Mouse (Mus musculus): ENCODE results near the gene C1s2.
"Not testable (repeated sequence)": the region's sequence is repeated elsewhere in the genome, so short reads cannot be mapped to it uniquely, and the experiment has no call there.

C1s2 gene

GRCm38 (mm10) chr6:124635985-124636384, at the start of gene C1s2:
TSS of gene C1s2 (minus strand) at chr6:124636085.
- DNase-seq (ENCODE audit: low read depth, low spot score), result not testable (repeated sequence)

GRCm38 (mm10) chr6:124683591-124684417, 47.9 kb upstream of the C1s2 start:
- peak; percentile 34 for DNase-seq (ENCODE audit: low read depth, low spot score)

- not testable (repeated sequence) for DNase-seq (ENCODE audit: low read depth, low spot score)
Observed at GRCm38 (mm10) chr6:124682291-124682690, 46.4 kb upstream of the C1s2 start.

GRCm38 (mm10) chr6:124679486-124679885, 43.6 kb upstream of the C1s2 start:
- no peak for DNase-seq (ENCODE audit: low read depth, low spot score)

DNA sequence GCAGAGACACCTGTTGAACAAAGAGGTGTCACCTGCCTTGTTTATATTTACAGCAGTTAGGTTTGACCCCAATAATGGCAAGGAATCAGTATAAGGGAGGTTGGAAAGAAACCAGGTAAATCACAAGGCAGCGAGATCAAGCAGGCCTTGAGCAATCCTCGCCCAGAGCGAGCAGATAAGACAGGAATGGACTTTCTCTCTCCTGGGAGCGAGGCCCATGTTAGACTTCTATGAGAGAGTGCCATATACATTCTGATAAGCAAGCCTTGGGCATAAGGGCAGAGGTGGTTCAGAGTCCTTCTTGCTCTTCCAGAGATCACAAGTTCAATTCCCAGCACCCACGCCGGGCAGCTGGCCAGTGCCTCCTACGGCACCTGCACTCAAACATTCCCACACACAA, 42.9 kb upstream of the C1s2 start:
- DNase-seq (ENCODE audit: low read depth, low spot score), result no peak

DNA sequence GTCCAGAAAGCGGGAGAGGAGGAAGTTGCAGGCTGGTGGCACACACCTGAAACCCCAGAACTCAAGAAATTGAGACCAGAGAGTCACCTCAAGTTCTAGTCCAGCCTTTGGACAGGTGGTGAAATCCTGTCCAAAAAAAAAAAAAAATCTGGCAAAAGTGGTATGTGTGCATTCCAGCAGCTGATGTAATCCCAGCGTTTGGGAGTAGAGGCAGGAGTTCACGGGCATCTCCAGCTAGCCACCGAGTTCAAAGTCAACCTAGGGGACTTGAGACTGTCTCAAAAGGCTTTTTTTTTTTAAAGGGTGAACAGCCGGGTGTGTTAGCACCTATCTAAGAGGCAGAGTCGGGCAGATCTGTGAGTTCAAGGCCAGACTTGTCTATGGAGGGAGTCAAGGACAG, 40.3 kb upstream of the C1s2 start:
- DNase-seq (ENCODE audit: low read depth, low spot score), result no peak

DNA sequence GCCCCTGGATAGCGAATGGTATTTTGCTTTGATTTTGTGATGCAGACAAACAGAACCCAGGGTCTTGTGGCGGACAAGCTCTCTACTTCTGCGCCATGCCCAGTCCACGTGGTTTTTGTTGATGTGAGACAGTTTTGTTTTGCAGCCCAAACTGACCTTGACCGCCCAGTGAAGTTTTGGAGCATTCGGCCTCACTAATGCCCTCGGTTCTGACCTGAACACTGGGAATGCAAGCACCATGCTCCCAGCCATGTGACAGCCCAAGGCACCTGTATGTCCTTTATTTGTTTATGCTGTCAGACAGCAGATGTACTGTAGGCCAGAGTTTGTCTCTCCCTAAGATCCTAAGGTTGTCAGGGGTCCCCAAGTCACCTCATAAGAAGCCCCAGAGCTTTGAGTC, 38.7 kb upstream of the C1s2 start:
- DNase-seq (ENCODE audit: low read depth, low spot score), result no peak

DNA sequence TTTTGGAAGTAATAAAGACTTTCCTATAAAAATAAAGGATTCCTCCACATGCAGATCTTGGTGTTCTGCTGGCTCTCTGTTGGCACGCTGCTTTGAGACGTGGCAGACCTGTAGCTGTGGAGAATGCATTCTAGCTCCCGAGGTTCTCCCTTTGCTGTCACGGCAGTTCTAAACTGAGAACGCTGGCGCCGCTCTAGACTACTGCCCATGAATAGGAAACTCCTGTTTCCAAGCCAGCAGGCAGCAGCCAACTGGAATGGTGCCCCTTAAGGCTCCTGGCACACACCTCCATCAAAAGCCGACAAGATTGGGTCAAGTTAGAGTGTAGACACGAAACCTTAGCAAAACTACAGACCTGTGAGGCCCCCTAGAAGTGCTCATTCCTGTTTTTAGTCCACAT, 37.7 kb upstream of the C1s2 start:
- no peak for DNase-seq (ENCODE audit: low read depth, low spot score)

DNA sequence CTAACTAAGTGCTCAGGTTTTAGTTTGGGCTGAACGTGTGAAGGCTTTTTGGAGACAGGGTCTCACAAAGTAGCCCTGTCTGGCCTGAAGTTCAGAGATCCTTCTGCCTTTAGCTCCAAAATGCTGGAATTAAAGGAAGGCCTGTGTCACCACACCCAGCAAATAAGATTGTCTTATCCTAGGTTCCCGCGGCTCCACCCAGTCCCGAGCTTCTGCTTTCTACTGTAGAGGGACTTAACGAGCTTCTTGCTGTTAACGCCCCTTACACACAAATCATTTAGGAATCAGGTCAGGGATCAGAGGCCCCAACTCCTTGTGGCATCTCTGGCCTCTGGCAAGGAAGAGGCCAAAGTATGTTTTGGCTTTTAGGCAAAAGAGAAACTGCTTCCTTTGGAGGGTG, 36.2 kb upstream of the C1s2 start:
- DNase-seq (ENCODE audit: low read depth, low spot score), result no peak

- DNase-seq (ENCODE audit: low read depth, low spot score), result no peak
Observed at GRCm38 (mm10) chr6:124670281-124670900, 34.5 kb upstream of the C1s2 start.

GRCm38 (mm10) chr6:124669234-124669859, 33.5 kb upstream of the C1s2 start:
- DNase-seq (ENCODE audit: low read depth, low spot score), result no peak

GRCm38 (mm10) chr6:124665011-124665410, 29.1 kb upstream of the C1s2 start:
- peak; percentile 43 for DNase-seq (ENCODE audit: low read depth, low spot score)

- no peak for DNase-seq (ENCODE audit: low read depth, low spot score)
Observed at GRCm38 (mm10) chr6:124664256-124664655, 28.4 kb upstream of the C1s2 start.

- DNase-seq (ENCODE audit: low read depth, low spot score), result no peak
Observed at GRCm38 (mm10) chr6:124663424-124663795, 27.5 kb upstream of the C1s2 start.

DNA sequence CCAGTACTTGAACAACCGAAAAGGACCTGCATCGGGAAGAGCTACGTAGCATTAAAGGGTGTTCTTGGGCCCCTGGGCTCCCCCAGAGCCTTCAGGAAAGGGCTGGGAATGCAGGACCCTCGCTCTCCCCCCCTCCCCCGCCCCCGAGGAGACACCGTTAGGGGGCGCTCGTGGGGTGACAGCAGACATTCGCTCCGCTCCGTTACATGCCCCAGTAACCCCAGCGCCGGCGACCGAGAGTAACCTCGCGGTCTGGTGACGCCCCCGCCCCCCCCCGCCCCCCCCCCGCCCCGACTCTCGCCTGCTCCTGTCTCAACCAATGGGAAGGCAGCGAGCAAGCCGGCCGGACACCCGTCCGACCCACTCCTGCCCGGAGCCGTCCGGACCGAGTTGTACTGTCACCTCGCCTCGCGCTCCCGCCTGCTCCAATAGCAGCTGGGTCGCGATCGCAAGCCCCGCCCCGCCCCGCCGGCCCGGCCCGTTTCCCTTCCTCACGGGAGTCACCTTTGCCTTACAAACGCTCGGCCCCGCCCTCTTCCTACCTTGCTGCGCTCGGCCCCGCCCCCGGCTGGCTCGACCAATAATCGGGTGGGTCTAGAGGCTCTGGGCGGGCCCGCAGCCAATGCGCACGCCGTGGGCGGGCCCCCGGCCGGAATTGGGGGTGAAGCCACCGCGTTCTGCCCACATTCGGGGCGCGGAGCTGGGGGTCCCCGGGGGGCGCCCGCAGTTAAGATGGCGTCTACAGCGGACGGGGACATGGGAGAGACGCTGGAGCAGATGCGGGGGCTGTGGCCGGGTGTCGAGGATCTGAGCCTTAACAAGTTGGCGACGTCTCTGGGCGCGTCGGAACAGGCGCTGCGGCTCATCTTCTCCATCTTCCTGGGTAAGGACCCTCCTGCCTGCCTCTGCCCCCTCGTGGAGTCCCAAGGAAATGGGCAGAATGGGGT, 26.9 kb upstream of the C1s2 start, which contains the start of gene Lpcat3:
Gene Lpcat3, plus strand, starts transcription at position 551 of the 947 bp plus-strand sequence.
- peak; percentile 99 for DNase-seq (ENCODE audit: low read depth, low spot score)

GRCm38 (mm10) chr6:124661995-124662394, 26.1 kb upstream of the C1s2 start:
- DNase-seq (ENCODE audit: low read depth, low spot score), result no peak

GRCm38 (mm10) chr6:124661156-124661806, 25.4 kb upstream of the C1s2 start:
- no peak for DNase-seq (ENCODE audit: low read depth, low spot score)

DNA sequence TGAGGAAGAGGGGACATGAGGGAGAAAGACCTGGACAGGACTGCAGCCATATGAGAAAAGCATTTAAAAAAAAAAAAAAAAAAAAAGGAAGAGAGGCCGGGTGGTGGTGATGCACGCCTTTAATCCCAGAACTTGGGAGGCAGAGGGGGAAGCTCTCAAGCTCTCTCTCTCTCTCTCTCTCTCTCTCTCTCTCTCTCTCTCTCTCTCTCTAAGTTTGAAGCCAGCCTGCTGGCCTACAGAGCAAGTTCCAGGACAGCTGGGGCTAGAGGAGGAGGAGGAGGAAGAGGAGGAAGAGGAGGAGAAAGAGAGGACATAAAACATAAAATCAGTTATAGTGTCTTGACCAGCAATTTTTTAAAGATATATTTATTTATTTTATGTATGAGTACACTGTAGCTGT, 22.2 kb upstream of the C1s2 start:
- no peak for DNase-seq (ENCODE audit: low read depth, low spot score)

- DNase-seq (ENCODE audit: low read depth, low spot score), result no peak
Observed at GRCm38 (mm10) chr6:124655893-124656292, 20.0 kb upstream of the C1s2 start.

GRCm38 (mm10) chr6:124646394-124646793, 10.5 kb upstream of the C1s2 start:
- no peak for DNase-seq (ENCODE audit: low read depth, low spot score)

DNA sequence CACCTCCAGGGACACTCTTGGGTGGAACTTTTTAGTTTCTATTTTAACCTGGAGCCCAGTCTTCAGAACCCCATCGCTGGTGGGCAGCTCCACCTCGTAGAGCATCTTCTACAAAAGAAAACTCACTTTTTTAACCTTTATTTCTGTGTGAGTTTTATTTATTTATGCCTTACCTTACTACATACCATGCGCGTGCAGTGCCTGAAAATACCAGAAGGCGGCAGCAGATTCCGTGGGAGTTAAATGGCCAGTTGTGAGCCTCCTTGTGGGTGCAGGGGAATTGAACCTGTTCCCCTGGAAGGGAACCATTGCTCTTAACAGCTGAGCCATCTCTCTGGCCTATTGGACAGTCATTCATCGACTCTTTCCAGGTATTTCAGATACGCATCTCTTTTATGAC, 5.1 kb upstream of the C1s2 start:
- DNase-seq (ENCODE audit: low read depth, low spot score), result peak; percentile 72

Measured in CD4-positive helper T cell, adult 2 months (primary cell).